Mouse (Mus musculus) ZHBTc4 (cell line): ENCODE measurements around the gene Tbc1d15.

Source experiments
- DNase-seq: peaks from one replicate; pipeline ENCODE4 v3.0.0-alpha.2; 2011; ENCODE audit warnings: low read depth, low spot score

Tbc1d15 gene

DNA sequence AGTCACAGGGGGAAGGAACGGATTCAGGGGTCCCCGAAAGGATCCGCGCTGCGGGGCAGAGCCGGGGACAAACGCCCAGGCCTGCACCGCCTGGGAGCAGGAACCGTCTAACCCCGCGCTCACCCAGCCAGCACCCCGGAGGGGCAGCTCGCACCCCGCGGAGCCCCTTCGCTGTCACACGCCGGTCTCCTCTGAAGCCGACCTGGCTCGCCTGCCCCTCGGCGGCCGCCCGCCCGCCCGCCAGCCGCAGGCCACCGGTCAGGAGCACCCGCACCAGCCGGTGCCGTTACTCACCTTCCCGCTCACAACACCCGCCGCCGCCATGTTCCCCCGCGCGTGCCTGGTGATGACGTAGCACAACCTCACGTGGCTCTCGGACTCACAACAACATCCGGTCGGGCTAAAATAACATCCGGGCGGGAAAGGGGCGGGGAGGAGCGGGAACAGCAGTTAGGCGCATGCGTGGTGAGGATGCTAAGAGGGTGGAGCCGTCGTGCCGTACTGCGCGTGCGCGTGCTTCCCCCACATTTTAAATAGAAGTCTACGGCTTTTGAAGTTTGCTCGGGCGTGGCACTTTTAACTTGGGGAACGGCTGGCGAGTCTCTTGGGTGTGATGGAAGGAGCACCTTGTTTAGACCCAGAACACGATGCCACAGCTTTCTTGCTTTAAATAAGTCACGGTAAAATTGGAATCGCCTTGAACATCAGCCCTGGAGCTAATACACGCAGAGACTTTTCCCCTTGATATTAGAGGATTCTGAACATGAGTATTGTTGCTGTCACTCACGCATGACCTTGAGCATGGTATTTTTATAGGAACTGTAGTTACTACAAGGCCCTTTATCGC, at the start of gene Tbc1d15:
Gene Tbc1d15, minus strand, starts transcription at position 380 of the 847 bp plus-strand sequence.
- DNase-seq, result peak; percentile 99

DNA sequence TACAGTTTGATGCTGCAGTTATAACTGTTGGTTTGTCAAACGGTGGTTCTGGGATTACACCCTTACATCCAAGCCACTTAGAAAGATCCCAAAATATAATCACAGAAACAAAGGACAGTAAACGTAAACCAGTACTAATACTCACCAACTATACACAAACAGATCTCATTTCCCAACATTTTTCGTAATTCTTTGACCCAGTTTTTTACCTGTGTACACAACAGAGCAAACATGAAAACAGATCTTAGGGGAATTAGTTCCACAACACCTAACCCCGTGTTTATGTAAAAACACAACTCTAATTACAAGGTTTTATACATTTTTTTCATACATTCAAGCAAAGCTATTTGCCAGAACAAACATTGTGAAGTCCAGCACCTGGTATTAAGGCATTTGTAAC, 47.4 kb upstream of the Tbc1d15 start:
- no peak for DNase-seq

DNA sequence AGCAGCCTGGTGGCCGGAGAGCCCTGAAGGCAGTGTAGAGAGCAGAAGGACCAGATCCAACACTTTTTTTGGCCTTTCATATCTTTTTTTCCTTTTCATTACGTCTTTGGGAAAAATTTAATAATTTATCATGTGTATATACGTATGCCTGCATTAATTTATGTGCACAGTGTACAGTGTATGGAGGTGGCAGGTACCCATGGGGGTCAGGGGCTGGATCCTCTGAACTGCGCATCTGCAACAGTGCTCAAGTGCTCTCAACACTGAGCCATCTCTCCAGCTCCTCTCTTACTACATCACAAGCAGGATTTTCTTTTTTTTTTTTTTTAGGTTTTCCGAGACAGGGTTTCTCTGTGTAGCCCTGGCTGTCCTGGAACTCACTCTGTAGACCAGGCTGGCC, 46.3 kb upstream of the Tbc1d15 start:
- no peak for DNase-seq

DNA sequence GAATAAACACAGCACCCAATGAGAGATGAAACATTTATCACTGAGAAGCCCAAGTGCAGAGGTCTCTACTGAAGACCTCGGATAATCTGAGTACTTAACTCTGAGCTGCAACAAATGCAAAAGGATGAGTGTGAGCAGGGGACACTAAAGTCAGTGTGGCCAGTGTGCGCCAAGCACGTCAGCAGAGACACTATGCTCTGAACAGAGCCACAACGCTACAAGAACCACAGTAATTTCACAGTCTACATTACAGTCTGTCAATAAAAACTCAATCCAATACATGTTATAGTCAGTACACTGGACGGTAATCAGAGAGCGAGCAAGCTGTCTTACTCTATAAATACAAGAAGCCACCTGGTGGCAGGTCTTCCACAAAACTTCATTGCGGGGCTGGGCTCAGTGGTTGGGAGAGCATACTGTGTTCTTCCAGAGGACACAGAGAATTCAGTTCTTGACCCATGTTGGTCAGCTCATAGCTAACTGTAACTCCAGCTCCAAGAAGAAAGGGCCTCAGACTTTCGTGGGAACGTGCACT, 45.2 kb upstream of the Tbc1d15 start:
- peak; percentile 46 for DNase-seq

DNA sequence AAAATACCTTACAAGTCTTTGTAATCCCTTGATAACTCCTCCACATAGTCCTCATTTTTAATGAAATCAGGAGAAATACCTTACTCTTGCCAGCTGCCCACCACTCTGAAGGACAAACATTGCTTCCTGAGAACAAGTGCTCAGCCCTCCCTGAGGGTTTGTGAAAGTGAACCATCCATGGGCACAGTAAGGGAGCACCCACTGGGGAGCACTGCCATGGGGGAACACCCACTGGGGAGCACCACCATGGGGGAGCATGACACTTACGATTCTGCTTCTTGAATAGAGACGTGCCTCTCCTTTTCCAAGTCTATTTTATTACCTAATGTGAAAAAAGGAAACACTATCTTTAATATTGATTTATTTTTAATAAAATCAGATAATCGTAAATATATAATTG, 43.9 kb upstream of the Tbc1d15 start:
- no peak for DNase-seq

DNA sequence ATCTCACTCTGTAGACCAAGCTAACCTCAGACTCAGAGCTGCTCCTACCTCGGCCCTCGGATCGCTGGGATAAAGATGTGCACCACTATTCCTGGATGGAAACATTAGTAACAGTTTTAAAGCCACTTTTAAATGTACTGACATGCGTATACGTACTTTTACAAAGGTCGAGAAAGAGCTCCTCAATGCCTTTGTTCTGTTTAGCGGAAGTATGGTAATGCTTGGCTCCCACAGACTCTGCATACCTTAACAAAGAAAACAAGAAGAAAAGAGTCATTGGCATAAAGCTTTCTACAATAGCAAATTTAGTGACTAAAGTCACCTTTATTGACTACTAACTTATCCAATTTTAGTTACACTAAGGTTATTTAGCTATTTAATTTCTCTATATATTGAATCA, 43.4 kb upstream of the Tbc1d15 start:
- peak; percentile 40 for DNase-seq

DNA sequence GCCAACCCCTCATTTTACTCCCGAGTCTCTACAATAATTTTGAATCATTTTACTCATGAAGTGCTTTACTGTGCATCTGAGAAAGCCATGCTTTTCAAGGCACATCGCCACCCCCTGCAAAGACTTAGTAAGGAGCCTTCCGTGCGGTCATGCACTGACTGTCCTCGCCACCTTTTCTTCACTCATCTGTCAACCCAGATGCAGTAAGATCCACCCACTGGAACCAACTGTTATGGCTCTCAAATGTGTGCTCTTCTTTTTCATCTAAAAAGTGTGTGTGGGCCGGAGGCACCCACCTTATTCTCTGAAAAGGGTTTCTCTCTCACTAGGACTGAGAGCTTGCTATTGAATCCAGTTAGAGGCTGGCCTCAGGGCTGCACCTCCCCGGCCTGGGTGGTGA, 42.7 kb upstream of the Tbc1d15 start:
- no peak for DNase-seq

DNA sequence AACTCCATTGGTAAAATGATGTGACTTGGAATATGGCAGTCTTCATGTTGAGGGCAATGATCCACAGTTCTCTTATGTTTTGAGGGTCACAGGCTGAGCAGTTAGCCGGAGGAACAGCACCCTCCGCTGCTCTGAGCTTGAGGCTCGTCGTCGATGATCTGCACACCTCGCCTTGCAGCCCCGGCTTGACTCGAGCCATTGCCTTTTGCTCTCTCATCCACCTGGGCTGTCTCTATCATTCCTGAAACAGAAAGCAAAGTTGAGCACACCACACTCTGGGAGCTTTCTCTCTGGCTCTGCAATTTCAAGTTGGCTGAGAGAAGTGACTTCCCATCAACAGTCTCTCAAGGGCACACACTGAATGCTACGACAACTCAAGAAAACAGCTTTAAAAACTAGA, 39.4 kb upstream of the Tbc1d15 start:
- no peak for DNase-seq

DNA sequence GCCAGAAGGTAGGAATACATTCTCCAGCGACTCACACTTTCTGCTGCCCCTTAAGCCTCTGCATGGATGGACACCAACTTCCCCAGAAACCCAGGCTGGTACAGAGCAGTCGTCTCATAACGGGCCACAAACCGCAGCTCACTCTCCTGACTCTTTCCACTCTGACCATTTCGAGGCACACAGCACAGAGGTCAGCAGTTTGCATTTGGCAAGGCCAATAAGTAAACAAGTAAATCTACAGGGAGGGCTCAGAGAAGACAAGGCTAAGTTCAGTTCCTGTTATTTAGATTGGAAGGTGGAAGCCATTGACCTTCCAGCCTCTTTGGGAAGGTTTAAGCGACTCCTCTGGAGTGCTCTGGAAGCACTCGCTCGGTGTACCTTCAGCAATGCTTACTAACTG, 37.6 kb upstream of the Tbc1d15 start:
- DNase-seq, result no peak

DNA sequence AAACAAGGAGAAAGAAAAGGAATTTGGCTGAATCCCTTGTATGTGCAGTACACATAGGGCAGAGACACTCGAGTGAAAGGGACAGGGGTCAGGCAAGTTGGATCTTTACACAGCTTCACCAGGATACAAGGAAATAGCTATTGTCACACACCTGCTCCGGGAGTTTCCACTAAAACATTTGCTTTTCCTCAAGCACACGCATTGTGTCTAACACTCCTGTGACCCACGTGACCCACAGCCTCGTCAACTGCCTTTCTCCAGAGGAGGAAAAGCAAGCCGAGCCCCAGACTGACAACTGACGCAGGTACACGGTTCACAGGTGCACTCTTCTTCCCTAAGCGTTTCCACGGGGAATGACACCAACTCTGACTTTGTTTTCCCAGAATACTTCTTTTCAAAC, 32.9 kb upstream of the Tbc1d15 start:
- DNase-seq, result no peak

DNA sequence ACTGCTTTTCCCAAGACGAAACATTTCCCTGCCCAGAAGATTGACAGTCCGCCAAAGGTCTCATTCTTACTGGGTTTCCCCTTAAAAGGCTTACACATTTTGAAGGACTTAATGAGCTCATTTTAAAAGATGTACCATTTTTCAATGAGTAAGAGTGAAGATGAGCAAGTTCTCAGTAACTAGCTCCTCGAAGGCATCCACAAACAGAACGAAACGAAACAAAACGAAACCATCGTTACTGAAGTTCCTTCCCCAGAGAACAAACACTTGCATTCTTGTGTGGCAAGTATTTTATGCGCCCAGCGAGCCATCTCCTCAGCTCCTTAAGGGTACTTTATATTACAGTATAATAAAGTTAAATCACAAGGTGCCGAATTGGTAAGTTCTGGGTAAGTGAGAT, 30.1 kb upstream of the Tbc1d15 start:
- DNase-seq, result no peak

DNA sequence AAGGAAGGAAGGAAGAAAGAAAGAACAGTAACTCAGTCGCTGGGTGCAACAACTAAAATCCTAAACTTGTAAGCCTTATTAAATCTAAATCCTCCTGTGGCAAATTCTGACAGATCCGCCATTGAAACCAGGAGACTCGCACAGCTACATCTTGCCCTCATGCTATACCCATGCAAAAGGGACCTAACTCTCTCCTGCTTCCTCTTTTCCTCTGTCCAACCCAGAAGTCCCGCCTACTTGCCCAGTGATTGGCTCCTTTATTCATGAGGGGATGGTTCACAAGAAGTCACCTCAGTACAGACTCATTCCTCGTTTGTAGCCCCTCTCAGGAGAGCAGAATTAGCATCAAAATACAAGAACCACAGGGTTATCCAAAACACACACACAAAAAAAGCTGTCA, 20.4 kb upstream of the Tbc1d15 start:
- peak; percentile 60 for DNase-seq

DNA sequence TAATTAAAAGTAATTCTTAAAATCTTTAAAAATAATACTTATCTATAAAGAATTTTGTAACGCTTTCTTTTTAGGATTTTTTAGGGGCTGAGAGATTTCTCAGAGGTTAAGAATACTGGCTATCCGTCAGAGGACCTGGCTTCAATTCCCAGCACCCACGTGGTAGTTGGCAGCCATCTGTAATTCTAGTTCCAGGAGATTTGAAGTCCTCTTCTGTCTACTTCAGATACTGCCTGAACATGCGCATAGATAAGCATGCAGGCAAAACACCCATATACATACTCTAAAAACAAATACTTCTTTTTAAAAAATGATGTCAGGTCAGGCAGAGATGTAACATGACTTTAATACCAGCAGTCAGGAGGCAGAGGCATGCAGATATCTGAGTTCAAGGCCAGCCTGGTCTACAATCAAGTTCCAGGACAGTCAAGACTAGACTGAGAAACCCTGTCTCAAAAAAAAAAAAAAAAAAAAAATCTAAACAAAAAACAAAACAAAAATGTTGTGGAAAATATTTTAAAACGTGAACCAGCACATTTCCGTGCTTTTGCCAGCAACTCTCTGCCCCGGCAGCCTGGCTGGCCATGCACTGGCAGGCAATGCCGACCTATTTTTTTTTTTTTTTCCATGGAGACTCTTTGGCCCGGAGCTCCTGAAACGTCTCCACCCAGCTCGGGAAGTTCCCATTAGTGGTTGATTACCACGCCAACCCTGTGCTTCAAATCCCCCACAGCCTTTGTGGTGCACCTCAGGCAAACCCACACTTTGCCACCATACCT, 19.5 kb upstream of the Tbc1d15 start:
- DNase-seq, result no peak

DNA sequence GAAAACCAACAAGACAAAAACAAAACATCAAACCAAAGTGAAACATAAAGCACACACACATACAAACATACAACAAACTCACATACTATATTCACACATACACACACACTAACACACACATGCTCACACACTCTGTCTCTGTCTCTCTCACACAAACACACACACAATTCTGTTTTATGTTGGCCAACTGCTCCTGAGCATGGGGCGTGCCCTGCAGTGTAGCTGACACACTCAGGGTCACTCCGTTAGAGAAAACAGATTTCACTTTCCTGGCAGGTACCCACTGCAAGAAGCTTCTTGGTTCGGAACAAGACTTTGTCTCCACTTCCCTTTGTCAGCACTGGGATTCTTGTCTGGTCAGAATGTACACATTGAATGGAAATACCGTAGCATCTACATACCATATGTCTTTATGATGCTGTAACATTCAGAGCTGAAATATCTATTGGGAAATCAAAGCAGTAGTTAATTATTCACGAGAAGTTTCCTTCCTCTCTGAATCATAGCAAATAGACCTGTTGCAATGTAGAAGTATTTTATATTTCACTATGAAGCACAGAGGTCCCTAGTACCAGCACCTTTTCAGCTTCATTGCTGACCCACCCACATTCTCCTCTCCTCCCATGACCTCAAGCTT, 11.8 kb upstream of the Tbc1d15 start:
- DNase-seq, result no peak

DNA sequence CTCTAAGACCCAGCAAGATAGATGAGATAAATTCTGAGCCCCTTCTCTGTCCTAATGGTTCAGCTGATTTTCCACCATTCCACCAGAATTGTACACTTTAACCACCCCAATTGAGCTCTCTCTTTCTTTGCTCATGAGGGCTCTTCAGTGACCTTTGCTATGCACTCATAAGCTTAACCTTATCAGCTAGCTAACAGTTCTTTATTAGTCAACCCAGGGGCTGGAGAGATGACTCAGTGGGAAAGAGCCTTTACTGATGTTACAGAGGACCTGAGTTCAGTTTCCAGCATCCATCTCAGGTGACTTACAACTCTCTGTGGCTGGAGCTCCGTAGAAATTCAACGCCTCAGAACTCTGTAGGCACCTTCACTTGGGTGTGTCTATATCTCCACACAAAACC, 11.0 kb upstream of the Tbc1d15 start:
- DNase-seq, result no peak

DNA sequence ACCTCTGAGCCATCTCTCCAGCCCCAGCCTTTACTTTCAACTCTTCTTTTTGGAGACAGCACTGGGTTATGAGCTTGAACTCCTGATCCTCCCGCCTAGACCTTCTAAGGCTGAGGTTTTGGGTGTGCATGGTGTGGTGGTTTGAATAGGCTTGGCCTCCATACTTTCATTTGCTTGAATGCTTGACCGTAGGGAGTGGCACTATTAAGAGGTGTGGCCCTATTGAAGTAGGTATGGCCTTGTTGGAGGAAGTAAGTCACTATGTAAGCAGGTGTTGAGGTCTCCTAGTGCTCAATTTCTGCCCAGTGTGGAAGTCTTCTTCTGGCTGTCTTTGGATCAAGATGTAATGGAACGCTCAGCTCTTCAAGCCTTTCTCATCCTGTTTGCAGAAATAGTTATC, 10.2 kb upstream of the Tbc1d15 start:
- DNase-seq, result no peak

DNA sequence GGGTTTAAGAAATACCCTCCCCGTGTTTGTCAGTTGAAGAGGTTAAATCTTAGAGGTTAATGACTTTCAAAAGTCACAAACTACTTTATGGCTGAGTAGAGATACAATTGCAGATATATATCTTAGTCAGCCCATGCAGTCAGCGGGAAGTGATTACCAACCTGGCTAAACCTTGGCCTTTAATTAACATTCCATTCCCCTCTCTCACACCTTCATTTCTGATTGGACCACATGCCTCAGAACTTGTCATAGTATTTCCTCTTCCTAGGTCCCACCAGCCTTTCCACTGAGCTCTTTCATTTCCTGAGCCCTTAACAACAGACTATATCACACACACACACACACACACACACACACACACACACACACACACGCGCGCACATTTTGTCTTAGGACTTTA, 4.9 kb upstream of the Tbc1d15 start:
- no peak for DNase-seq

DNA sequence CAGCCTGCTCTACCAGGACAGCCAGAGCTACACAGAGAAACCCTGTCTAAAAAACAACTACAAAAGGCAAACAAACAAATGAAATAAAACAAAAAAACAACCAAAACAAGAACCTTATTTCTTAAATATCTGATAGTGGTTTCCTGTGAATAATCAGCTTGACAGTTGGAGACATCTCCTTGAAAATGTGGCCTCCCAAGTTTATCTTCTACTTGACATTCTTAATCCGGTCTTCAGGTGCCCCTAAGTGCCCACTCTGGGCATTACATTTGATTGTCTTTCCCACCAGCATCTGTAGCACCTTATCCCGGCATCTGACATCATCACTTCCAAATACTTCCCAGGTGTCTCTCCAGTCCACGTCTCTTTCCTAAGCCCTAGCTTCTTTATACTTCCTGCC, 2.3 kb upstream of the Tbc1d15 start:
- DNase-seq, result no peak

DNA sequence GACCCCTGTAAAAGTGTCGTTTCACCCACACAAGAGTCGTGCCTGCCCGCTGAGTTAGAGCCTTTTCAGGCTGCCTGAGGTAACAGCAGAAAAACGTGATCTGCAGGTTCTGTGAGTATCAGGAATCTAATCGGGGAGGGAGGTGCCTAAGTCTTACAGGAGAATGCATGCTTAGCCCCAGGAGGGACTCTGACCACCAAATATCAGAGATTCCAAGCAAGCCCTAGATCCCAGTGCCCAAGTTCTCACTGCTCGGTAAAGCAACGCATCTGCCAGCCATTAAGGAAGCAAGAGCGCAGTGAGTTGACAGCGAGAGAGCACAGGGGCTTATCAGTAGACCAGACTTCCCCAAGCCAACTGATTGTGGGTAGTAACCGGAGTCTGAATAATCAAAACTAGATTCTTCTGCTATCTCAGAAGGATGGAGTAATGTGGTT, 1.1 kb upstream of the Tbc1d15 start:
- DNase-seq, result peak; percentile 59

DNA sequence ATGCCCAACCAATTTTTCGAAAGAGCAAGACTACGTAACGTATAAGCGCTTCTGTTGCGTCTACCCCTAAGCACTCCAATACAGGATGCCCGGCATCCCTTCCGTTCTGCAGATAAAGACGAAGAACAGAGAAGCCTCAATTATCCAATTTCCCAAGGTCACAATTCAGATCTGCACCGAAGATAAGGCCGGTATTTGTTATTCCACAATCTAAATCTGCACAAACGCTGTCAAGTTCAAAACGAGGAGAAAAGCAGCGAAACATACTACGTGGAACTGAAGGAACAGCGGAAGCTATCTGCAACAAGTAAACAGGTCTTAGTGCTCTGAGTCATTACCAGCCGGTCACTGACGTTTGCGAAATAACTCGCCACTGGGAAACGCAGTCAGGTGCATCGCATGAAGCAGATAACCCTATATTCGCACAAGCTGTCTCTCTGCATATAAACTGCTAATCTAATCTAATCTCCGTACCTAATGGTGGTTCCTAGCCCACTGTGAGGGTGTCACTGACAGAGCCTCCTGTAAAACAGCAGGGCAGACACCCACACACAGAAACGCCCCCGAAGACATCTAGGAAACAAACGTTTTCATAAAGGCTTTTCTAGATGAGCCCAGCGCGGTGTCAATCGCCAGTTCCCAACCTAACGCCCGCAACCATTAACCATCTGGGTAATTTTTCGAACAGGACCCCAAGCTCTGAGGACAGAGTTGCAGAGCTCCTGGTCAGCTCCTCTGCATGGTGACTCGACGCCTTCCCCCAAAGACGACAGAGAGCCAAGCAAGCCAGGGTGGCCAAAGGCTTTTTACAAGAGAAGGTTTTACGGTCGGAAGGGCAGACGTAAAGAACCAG, 806 bp downstream of the Tbc1d15 start:
- DNase-seq, result no peak

DNA sequence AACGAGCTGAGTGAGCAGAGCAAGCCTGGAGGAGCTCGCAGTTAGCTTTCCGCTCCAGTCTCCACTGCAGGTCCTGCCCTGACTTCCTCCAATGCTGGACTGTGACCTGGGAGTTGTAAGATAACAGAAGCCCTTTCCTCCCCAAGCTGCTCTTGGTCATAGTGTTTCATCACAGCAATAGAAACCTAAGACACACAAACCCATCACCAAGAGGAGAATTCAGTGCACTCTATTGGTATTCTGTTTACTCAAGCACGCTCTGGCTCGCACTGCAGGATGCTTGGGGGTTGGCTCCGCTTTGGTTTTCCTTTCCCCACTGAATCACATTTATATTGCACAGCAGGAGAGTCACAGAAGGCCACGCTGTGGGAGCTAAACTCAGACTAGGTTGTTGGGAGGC, 3.2 kb downstream of the Tbc1d15 start:
- DNase-seq, result peak; percentile 44
